In genomic region chrX:19237048-19237737, GRCm38 (mm10) we compare ENCODE assay signal across 7 mouse cellular contexts.
DNase-seq lines count a peak whose midpoint lies in the region; ATAC-seq lines count a peak whose summit lies in the region.

No protein-coding gene starts in this region.

- H3K9ac ChIP-seq in forebrain, embryonic 16.5 days (replicated peaks; ENCODE audit: low read depth, low read length) = peak overlapping the region; percentile 55
- H3K9ac ChIP-seq in hindbrain, embryonic 13.5 days = peak overlapping the region; percentile 61

- H3K4me2 ChIP-seq in forebrain, embryonic 16.5 days (ENCODE audit: low read length) = peak overlapping the region; percentile 81
- peak overlapping the region; percentile 68 for H3K4me2 ChIP-seq in hindbrain, embryonic 13.5 days

- no peak overlapping the region for H3K27ac ChIP-seq in forebrain, embryonic 16.5 days (ENCODE audit: low read length)
- no peak overlapping the region for H3K27ac ChIP-seq in hindbrain, embryonic 13.5 days

- ATAC-seq in forebrain, embryonic 16.5 days = peak; percentile 70
- peak; percentile 51 for ATAC-seq in hindbrain, embryonic 13.5 days (ENCODE audit: low FRiP score)
- peak; percentile 56 for ATAC-seq in megakaryocyte, adult 5-6 weeks (ENCODE audit: poor library complexity, severe bottlenecking)

- H3K36me3 ChIP-seq in forebrain, embryonic 16.5 days (ENCODE audit: control insufficient read depth, insufficient read depth) = no peaks in the 10 kb centered on the region
- no peaks in the 10 kb centered on the region for H3K36me3 ChIP-seq in hindbrain, embryonic 13.5 days

- peak; percentile 42 for DNase-seq in ZHBTc4 (ENCODE audit: low read depth, low spot score)
- DNase-seq in cerebellum, adult 18-20 months = peak; percentile 45 to 54
- DNase-seq in left cerebral cortex, adult 8-10 months (ENCODE audit: low spot score in 2 of 2) = peak; percentile 8 to 15
- peak; percentile 1 to 8 for DNase-seq in right cerebral cortex, postnatal 36 days (ENCODE audit: low spot score in 2 of 2)

- WGBS in forebrain, embryonic 16.5 days = 14% methylated on average over 30 of the region's 31 CpGs
- 23% methylated on average over 25 of the region's 31 CpGs for WGBS in hindbrain, embryonic 13.5 days

- H3K27me3 ChIP-seq in forebrain, embryonic 16.5 days (replicated peaks; ENCODE audit: control insufficient read depth, insufficient read depth, low read length) = no peaks in the 10 kb centered on the region
- no peaks in the 10 kb centered on the region for H3K27me3 ChIP-seq in hindbrain, embryonic 13.5 days

- no peaks in the 10 kb centered on the region; the same call in 1 of the 2 replicates for H3K4me1 ChIP-seq in forebrain, embryonic 16.5 days (replicated peaks; ENCODE audit: control insufficient read depth, insufficient read depth, low read length)
- H3K4me1 ChIP-seq in hindbrain, embryonic 13.5 days (replicated peaks) = no peaks in the 10 kb centered on the region

- no peaks in the 10 kb centered on the region for H3K9me3 ChIP-seq in forebrain, embryonic 16.5 days (ENCODE audit: control insufficient read depth, low read length)
- H3K9me3 ChIP-seq in hindbrain, embryonic 13.5 days = no peaks in the 10 kb centered on the region

- H3K4me3 ChIP-seq in forebrain, embryonic 16.5 days (replicated peaks; ENCODE audit: low read length) = peak overlapping the region; percentile 54
- H3K4me3 ChIP-seq in hindbrain, embryonic 13.5 days = peak overlapping the region; percentile 47
